Mouse (Mus musculus) brain, embryonic 14.5 days (tissue): Measurements from ENCODE around the gene Mbnl2. TPM values are rescaled to one million over a fixed set of nuclear protein-coding genes. Genes with fewer than 3 reads are reported as not detected.
A peak's percentile ranks its signal among the peaks of the same experiment; 100 is the strongest.

Experiments
- DNase-seq: peaks from one replicate; pipeline ENCODE4 v3.0.0-alpha.2; 2011; ENCODE audit warnings: low read depth
- CTCF ChIP-seq: fragments of 200-500 bp; IDR thresholded peaks from 2 replicates; pipeline ENCODE4 v1.5.1; 2012; ENCODE audit warnings: inconsistent platforms, mild to moderate bottlenecking, moderate library complexity, borderline replicate concordance; ENCODE audit not compliant: insufficient read depth, insufficient read length; ENCODE audit errors: extremely low read depth
- POLR2A ChIP-seq: fragments of 200-500 bp; IDR thresholded peaks from 2 replicates; pipeline ENCODE4 v1.6.1; 2012; ENCODE audit warnings: mild to moderate bottlenecking, inconsistent platforms, borderline replicate concordance; ENCODE audit not compliant: poor library complexity, insufficient read depth, insufficient read length, severe bottlenecking; ENCODE audit errors: extremely low read depth
- polyA plus RNA-seq: library from polyadenylated mRNA; depleted of rRNA; stranded (reverse); fragments of >200 nt; gene quantifications from 2 replicates; pipeline ENCODE4 v1.2.3, GENCODE M21; 2012

Gene Mbnl2
- polyA plus RNA-seq, 1 experiment, result 20.2 TPM

- peak; percentile 82 for DNase-seq
- TF ChIP-seq CTCF (no peak), POLR2A (no peak)
Observed at GRCm38 (mm10) chr14:120277081-120277656, 1.7 kb downstream of the Mbnl2 start.

GRCm38 (mm10) chr14:120278290-120279244 lies 3.1 kb downstream of the Mbnl2 start:
- no peak for TF ChIP-seq POLR2A
- TF ChIP-seq CTCF, result no peak
- peak; percentile 83 for DNase-seq

- no peak for DNase-seq
- TF ChIP-seq POLR2A (no peak), CTCF (no peak)
Observed at GRCm38 (mm10) chr14:120280136-120280535, 4.7 kb downstream of the Mbnl2 start.

- TF ChIP-seq POLR2A (no peak), CTCF (no peak)
- no peak for DNase-seq
Observed at GRCm38 (mm10) chr14:120283787-120284186, 8.3 kb downstream of the Mbnl2 start.

GRCm38 (mm10) chr14:120284504-120284903 lies 9.0 kb downstream of the Mbnl2 start:
- TF ChIP-seq CTCF (no peak), POLR2A (no peak)
- DNase-seq, result no peak

- TF ChIP-seq CTCF, result no peak
- TF ChIP-seq POLR2A, result no peak
- no peak for DNase-seq
Observed at GRCm38 (mm10) chr14:120287121-120287986, 11.9 kb downstream of the Mbnl2 start.

- no peak for DNase-seq
- TF ChIP-seq POLR2A, result no peak
- TF ChIP-seq CTCF, result no peak
Observed at GRCm38 (mm10) chr14:120287987-120288275, 12.5 kb downstream of the Mbnl2 start.

GRCm38 (mm10) chr14:120288378-120289002 lies 13.0 kb downstream of the Mbnl2 start:
- TF ChIP-seq POLR2A (no peak), CTCF (no peak)
- DNase-seq, result no peak

- DNase-seq, result no peak
- no peak for TF ChIP-seq CTCF
- no peak for TF ChIP-seq POLR2A
Observed at GRCm38 (mm10) chr14:120289065-120289464, 13.6 kb downstream of the Mbnl2 start.

- TF ChIP-seq CTCF (no peak), POLR2A (no peak)
- no peak for DNase-seq
Observed at GRCm38 (mm10) chr14:120289528-120289927, 14.1 kb downstream of the Mbnl2 start.

- DNase-seq, result no peak
- no peak for TF ChIP-seq POLR2A
- no peak for TF ChIP-seq CTCF
Observed at GRCm38 (mm10) chr14:120291226-120291757, 15.8 kb downstream of the Mbnl2 start.

GRCm38 (mm10) chr14:120292133-120292532 lies 16.7 kb downstream of the Mbnl2 start:
- TF ChIP-seq CTCF (no peak), POLR2A (no peak)
- DNase-seq, result no peak
